Mouse (Mus musculus) hindbrain, embryonic 16.5 days (tissue): ENCODE results near the gene Psmg1. TPM values are rescaled to one million over a fixed set of nuclear protein-coding genes. Genes with fewer than 3 reads are reported as not detected.
"Not testable (repeated sequence)": the region's sequence is repeated elsewhere in the genome, so short reads cannot be mapped to it uniquely, and the experiment has no call there.

Experiments used
- ATAC-seq: fragments of 200-750 bp; cut with Nextera tagmentation; 2 replicates; pipeline ENCODE4 v1.8.0; 2017; ENCODE audit warnings: moderate TSS enrichment, moderate library complexity
- H3K27ac ChIP-seq: fragments of 300-500 bp; sonication (generic); 2 replicates; pipeline ENCODE4 v1.5.1; 2014; ENCODE audit warnings: low read depth, mild to moderate bottlenecking, control low read depth, low read length, moderate library complexity
- H3K27me3 ChIP-seq: fragments of 300-500 bp; sonication (generic); replicated peaks from 2 replicates; pipeline ENCODE4 v1.6.1; 2014; ENCODE audit warnings: low read length; ENCODE audit not compliant: control insufficient read depth, insufficient read depth
- H3K36me3 ChIP-seq: fragments of 300-500 bp; sonication (generic); 2 replicates; pipeline ENCODE4 v1.6.1; 2014; ENCODE audit warnings: mild to moderate bottlenecking, low read length, moderate library complexity, mixed read lengths; ENCODE audit not compliant: control insufficient read depth, insufficient read depth
- H3K4me1 ChIP-seq: fragments of 300-500 bp; sonication (generic); 2 replicates; pipeline ENCODE4 v1.6.1; 2014; ENCODE audit warnings: low read depth, low read length; ENCODE audit not compliant: control insufficient read depth, insufficient read depth
- H3K4me2 ChIP-seq: fragments of 300-500 bp; sonication (generic); 2 replicates; pipeline ENCODE4 v1.6.1; 2014; ENCODE audit warnings: mild to moderate bottlenecking, low read length, control low read depth, moderate library complexity
- H3K4me3 ChIP-seq: fragments of 300-500 bp; sonication (generic); 2 replicates; pipeline ENCODE4 v1.5.1; 2014; ENCODE audit warnings: mild to moderate bottlenecking, low read length, control low read depth, moderate library complexity
- H3K9ac ChIP-seq: fragments of 300-500 bp; sonication (generic); 2 replicates; pipeline ENCODE4 v1.6.1; 2014; ENCODE audit warnings: low read depth, mild to moderate bottlenecking, control low read depth, low read length, moderate library complexity
- H3K9me3 ChIP-seq: fragments of 300-500 bp; sonication (generic); 2 replicates; pipeline ENCODE4 v1.6.1; 2014; ENCODE audit warnings: mild to moderate bottlenecking, low read length, moderate library complexity; ENCODE audit not compliant: control insufficient read depth
- WGBS: fragments of 180-500 bp; shearing (Covaris S2); extraction: QIAGEN DNeasy Blood & Tissue Kit; methylation state at CpG from one replicate; pipeline ENCODE4 v1.1.7; 2014; 5-methylcytosine and 5-hydroxymethylcytosine counted together
- polyA plus RNA-seq: library from polyadenylated mRNA; unstranded; fragments of >200 nt; fragmentation: Nextera tagmentation; extraction: Ambion mirVana; gene quantifications from 2 replicates; pipeline ENCODE4 v1.2.1, GENCODE M21; 2015

The Psmg1 gene
- polyA plus RNA-seq, 1 experiment from 2014 or later: 64.2 TPM

- H3K4me1 ChIP-seq, H3K4me3 ChIP-seq, ATAC-seq, H3K27ac ChIP-seq, H3K9me3 ChIP-seq, H3K9ac ChIP-seq, H3K4me2 ChIP-seq, H3K27me3 ChIP-seq: not testable (repeated sequence)
- no CpG with 5 or more reads among the region's 10 CpGs for WGBS
- H3K36me3 ChIP-seq: peaks cover 27% of the 10 kb centered on the region
These were observed 13.5 kb upstream of the Psmg1 start for GRCm38 (mm10) chr16:96004278-96004677.

GRCm38 (mm10) chr16:95999291-95999690, 8.5 kb upstream of the Psmg1 start:
- Histone ChIP-seq H3K27ac (no peak overlapping the region), H3K27me3 (no peaks in the 10 kb centered on the region), H3K9me3 (no peaks in the 10 kb centered on the region), H3K36me3 (peaks cover 30% of the 10 kb centered on the region), H3K4me3 (no peak overlapping the region), H3K4me1 (no peaks in the 10 kb centered on the region), H3K4me2 (no peak overlapping the region), H3K9ac (no peak overlapping the region)
- no peak for ATAC-seq
- 82% methylated on average over 5 of the region's 5 CpGs for WGBS

GRCm38 (mm10) chr16:95996156-95996555, 5.4 kb upstream of the Psmg1 start:
- Histone ChIP-seq H3K4me3 (no peak overlapping the region), H3K27ac (no peak overlapping the region), H3K4me2 (no peak overlapping the region), H3K9ac (no peak overlapping the region), H3K9me3 (no peaks in the 10 kb centered on the region), H3K4me1 (peaks cover 6% of the 10 kb centered on the region), H3K27me3 (no peaks in the 10 kb centered on the region), H3K36me3 (peaks cover 19% of the 10 kb centered on the region)
- no peak for ATAC-seq
- WGBS: 93% methylated on average over 7 of the region's 7 CpGs

- not testable (repeated sequence) for ATAC-seq, H3K9ac ChIP-seq, H3K9me3 ChIP-seq, H3K4me3 ChIP-seq, H3K4me2 ChIP-seq, H3K27ac ChIP-seq, H3K27me3 ChIP-seq
- Histone ChIP-seq H3K36me3 (peaks cover 12% of the 10 kb centered on the region), H3K4me1 (peaks cover 10% of the 10 kb centered on the region)
- 88% methylated on average over 4 of the region's 4 CpGs for WGBS
These were observed 3.8 kb upstream of the Psmg1 start for GRCm38 (mm10) chr16:95994576-95994975.

- WGBS: 79% methylated on average over 5 of the region's 5 CpGs
- no peak for ATAC-seq
These were observed 1.8 kb upstream of the Psmg1 start for GRCm38 (mm10) chr16:95992596-95992995.

GRCm38 (mm10) chr16:95991122-95991900, 551 bp upstream of the Psmg1 start:
- Histone ChIP-seq H3K4me2 (peak overlapping the region; percentile 58), H3K4me3 (peak overlapping the region; percentile 87), H3K4me1 (peaks cover 10% of the 10 kb centered on the region), H3K36me3 (peaks cover 6% of the 10 kb centered on the region; the same call in 1 of the 2 replicates), H3K9ac (peak overlapping the region; percentile 90), H3K27me3 (no peaks in the 10 kb centered on the region), H3K27ac (peak overlapping the region; percentile 82), H3K9me3 (no peaks in the 10 kb centered on the region)
- ATAC-seq: no peak; the same call in 1 of the 2 replicates
- WGBS: 10% methylated on average over 10 of the region's 10 CpGs

More at GRCm38 (mm10) chr16:95992596-95992995, 1.8 kb upstream of the Psmg1 start:
- Histone ChIP-seq H3K9me3 (no peaks in the 10 kb centered on the region), H3K27ac (no peak overlapping the region), H3K4me1 (peaks cover 10% of the 10 kb centered on the region), H3K36me3 (peaks cover 4% of the 10 kb centered on the region; the same call in 1 of the 2 replicates), H3K27me3 (no peaks in the 10 kb centered on the region), H3K4me3 (no peak overlapping the region), H3K4me2 (no peak overlapping the region), H3K9ac (no peak overlapping the region)

- Histone ChIP-seq H3K4me1 (peaks cover 2% of the 10 kb centered on the region), H3K27me3 (no peaks in the 10 kb centered on the region), H3K27ac (no peak overlapping the region), H3K4me3 (no peak overlapping the region), H3K36me3 (peaks cover 10% of the 10 kb centered on the region; the same call in 1 of the 2 replicates), H3K4me2 (no peak overlapping the region), H3K9me3 (no peaks in the 10 kb centered on the region), H3K9ac (no peak overlapping the region)
- WGBS: 85% methylated on average over 5 of the region's 5 CpGs
- no peak for ATAC-seq
These were observed 5.8 kb downstream of the Psmg1 start for GRCm38 (mm10) chr16:95984911-95985310.

GRCm38 (mm10) chr16:95983601-95984000, 7.2 kb downstream of the Psmg1 start:
- H3K27ac ChIP-seq: no peak overlapping the region
- H3K9me3 ChIP-seq: no peaks in the 10 kb centered on the region
- H3K4me3 ChIP-seq: no peak overlapping the region
- no peak overlapping the region for H3K4me2 ChIP-seq
- no peaks in the 10 kb centered on the region for H3K4me1 ChIP-seq
- WGBS: 86% methylated on average over 7 of the region's 7 CpGs
- no peak overlapping the region for H3K9ac ChIP-seq
- H3K27me3 ChIP-seq: no peaks in the 10 kb centered on the region
- no peak for ATAC-seq
- peaks cover 12% of the 10 kb centered on the region for H3K36me3 ChIP-seq

- no peaks in the 10 kb centered on the region for H3K4me1 ChIP-seq
- H3K9me3 ChIP-seq: no peaks in the 10 kb centered on the region
- 88% methylated on average over 2 of the region's 2 CpGs for WGBS
- no peak for ATAC-seq
- no peaks in the 10 kb centered on the region for H3K27me3 ChIP-seq
- H3K27ac ChIP-seq: no peak overlapping the region
- no peak overlapping the region for H3K4me2 ChIP-seq
- no peak overlapping the region for H3K9ac ChIP-seq
- no peak overlapping the region for H3K4me3 ChIP-seq
- no peaks in the 10 kb centered on the region for H3K36me3 ChIP-seq
These were observed 19.9 kb downstream of the Psmg1 start for GRCm38 (mm10) chr16:95970841-95971240.
